Mouse (Mus musculus): Measurements from ENCODE around the gene Nipsnap3b. TPM values are rescaled to one million over a fixed set of nuclear protein-coding genes. Genes with fewer than 3 reads are reported as not detected.

Nipsnap3b gene
- 55.9 and 56.9 TPM in 2 replicates for polyA plus RNA-seq (2012; rRNA removed)

DNA sequence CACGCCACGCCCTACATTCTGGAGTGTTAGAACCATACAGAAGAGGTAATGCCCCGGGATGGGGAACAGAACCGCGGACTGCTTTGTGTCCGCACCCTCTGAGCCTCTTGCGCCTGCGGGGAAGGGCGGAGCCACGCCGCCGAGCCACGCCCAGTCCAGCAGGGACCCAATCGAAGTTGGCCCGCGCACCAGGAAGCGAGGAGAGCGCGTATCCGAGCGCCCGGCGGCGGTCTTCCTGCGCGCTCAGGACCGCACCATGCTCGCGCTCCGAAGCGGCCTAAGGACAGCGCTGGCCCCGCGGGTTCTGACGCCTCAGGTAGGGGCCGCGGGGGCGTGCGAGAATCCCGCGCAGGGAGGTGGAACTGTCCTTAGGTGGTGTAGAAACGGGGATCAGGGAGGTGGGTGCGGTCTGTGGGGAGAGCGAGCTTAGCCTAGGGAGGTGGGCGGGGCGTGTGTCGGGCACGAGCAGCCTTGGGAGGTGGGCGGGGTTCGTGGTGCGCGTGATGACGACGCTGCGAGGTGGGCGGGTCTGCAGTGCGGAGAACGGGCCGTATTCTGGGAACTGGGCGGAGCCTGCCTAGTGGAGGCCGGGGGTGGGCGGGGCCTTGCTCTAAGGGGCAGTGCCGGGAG lies at the start of gene Nipsnap3b:
Nipsnap3b (plus strand) TSS at position 149 of the 630 bp plus-strand sequence.

DNA sequence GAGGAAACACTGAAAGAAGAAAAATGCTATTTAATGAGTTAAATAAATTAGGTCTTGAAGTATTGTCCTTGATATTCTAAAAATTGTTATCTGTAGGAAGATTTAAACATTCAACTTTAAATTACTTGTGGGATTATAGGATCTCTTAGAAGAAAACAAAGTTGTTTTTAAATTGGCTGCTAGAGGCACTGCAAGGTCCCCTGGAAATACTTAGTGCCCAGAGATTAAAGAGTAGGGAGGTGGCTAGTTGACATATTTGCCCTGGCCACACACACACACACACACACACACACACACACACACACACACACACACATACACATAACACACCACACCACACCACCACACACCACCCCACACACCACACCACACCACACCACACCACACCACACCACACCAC lies 47.4 kb upstream of the Nipsnap3b start, which contains the start of gene Olfr270:
Olfr270 (plus strand) TSS at position 301 of the 400 bp plus-strand sequence.

DNA sequence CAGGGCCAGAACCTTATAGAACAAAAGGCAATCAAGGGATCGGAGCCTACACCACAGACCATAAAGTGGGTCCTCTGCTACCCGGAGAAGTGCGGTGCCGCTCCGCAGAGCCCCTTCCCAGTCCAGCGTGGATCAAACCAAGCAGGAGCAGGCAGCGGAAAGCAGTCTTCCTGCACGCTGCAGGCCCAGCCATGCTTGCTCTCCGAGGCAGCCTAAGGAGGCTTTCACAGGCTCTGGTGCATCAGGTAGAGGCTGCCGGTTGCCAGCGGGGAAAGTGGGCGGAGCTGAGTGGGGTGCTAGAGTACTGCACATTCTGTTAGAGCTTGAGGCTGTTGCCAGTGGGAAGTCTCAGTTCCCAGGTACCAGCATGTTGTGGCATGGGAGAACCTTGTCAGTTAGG lies 22.4 kb upstream of the Nipsnap3b start, which contains the start of gene Nipsnap3a:
Nipsnap3a (plus strand) TSS at position 25 of the 400 bp plus-strand sequence.

Other genes with a start within 250 kb of the Nipsnap3b start
- gene Olfr275, start 197.3 kb upstream of the Nipsnap3b start, polyA plus RNA-seq (2012; rRNA removed) = not detected in 2 replicates
- not detected in 2 replicates for gene Olfr273, start 152.6 kb upstream of the Nipsnap3b start, polyA plus RNA-seq (2012; rRNA removed)
- gene Olfr272, start 92.7 kb upstream of the Nipsnap3b start, polyA plus RNA-seq (2012; rRNA removed) = not detected in 2 replicates
- not detected in 2 replicates for gene Olfr270, start 47.3 kb upstream of the Nipsnap3b start, polyA plus RNA-seq (2012; rRNA removed)
- gene Nipsnap3a, start 22.6 kb upstream of the Nipsnap3b start, polyA plus RNA-seq (2012; rRNA removed) = not detected in 2 replicates
- gene Abca1, start 148.0 kb downstream of the Nipsnap3b start, polyA plus RNA-seq (2012; rRNA removed) = 10.3 and 10.7 TPM in 2 replicates